Mouse (Mus musculus): ENCODE results near the gene 1700018F24Rik. TPM values are rescaled to one million over a fixed set of nuclear protein-coding genes. Genes with fewer than 3 reads are reported as not detected.
A peak's percentile ranks its signal among the peaks of the same experiment; 100 is the strongest.
"Not testable (repeated sequence)": the region's sequence is repeated elsewhere in the genome, so short reads cannot be mapped to it uniquely, and the experiment has no call there.

Gene 1700018F24Rik
- total RNA-seq (2021): not detected

- intact Hi-C loops (cut with DNase I); DNase-seq (ENCODE audit: low spot score): not testable (repeated sequence)
Observed at GRCm38 (mm10) chr5:145042690-145043089, at the start of gene 1700018F24Rik. Gene 1700018F24Rik (plus strand): TSS chr5:145042990.

GRCm38 (mm10) chr5:144998491-144998890 is 44.3 kb upstream of the 1700018F24Rik start:
- intact Hi-C loops (cut with DNase I): no loop called here
- no peak for DNase-seq (ENCODE audit: low spot score)

GRCm38 (mm10) chr5:145003362-145003761 is 39.4 kb upstream of the 1700018F24Rik start:
- intact Hi-C loops (cut with DNase I): no loop called here
- DNase-seq (ENCODE audit: low spot score): no peak

- intact Hi-C loops (cut with DNase I): no loop called here
- no peak for DNase-seq (ENCODE audit: low spot score)
Observed at GRCm38 (mm10) chr5:145004495-145004894, 38.3 kb upstream of the 1700018F24Rik start.

DNA sequence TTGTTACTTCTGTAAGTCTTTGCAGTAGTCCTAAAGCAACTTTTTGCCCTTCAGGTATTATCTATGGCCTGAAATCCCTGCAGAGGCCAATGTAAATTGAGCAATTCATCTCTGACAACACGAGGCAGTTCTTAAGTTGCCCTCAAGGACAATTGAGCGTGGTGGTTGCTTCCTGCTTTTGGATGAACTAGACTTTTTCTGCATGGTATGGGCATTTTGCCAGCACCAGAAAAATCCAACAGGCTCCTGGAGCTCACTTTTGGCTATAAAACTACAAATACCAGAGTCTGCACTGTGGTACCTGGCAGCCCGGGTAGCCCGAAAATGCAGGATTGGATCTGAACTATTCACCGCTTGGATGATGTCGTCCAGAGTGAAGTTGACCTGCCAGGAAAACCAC is 37.2 kb upstream of the 1700018F24Rik start:
- DNase-seq (ENCODE audit: low spot score): no peak
- intact Hi-C loops (cut with DNase I): no loop called here

- DNase-seq (ENCODE audit: low spot score): no peak
- intact Hi-C loops (cut with DNase I): no loop called here
Observed at GRCm38 (mm10) chr5:145008878-145009659, 33.7 kb upstream of the 1700018F24Rik start.

GRCm38 (mm10) chr5:145014278-145014677 is 28.5 kb upstream of the 1700018F24Rik start:
- intact Hi-C loops (cut with DNase I): no loop called here
- no peak for DNase-seq (ENCODE audit: low spot score)

DNA sequence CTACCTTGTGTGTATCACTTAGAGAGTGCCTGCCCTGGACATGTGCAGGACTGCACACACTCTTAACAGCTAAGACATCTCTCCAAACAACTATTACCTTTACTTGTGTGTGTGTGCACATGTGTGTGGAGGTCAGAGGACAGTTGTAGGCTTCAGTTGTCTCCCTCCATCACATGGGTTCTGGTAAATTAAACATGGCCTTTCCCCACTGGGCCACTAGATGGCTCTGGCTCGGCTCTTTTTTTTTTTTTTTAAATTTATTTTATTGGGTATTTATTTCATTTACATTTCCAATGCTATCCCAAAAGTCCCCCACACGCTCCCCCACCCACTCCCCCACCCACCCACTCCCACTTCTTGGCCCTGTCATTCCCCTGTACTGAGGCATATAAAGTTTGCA is 26.0 kb upstream of the 1700018F24Rik start:
- DNase-seq (ENCODE audit: low spot score); intact Hi-C loops (cut with DNase I): not testable (repeated sequence)

- not testable (repeated sequence) for DNase-seq (ENCODE audit: low spot score)
- intact Hi-C loops (cut with DNase I): loop anchor here (5.0 kb wide), 1 partner anchor 47 kb away; no protein-coding TSS in a partner anchor
Observed at GRCm38 (mm10) chr5:145020254-145020653, 22.5 kb upstream of the 1700018F24Rik start.

- intact Hi-C loops (cut with DNase I): loop anchor here (5.0 kb wide), 1 partner anchor 47 kb away; no protein-coding TSS in a partner anchor
- not testable (repeated sequence) for DNase-seq (ENCODE audit: low spot score)
Observed at GRCm38 (mm10) chr5:145020712-145021111, 22.1 kb upstream of the 1700018F24Rik start.

DNA sequence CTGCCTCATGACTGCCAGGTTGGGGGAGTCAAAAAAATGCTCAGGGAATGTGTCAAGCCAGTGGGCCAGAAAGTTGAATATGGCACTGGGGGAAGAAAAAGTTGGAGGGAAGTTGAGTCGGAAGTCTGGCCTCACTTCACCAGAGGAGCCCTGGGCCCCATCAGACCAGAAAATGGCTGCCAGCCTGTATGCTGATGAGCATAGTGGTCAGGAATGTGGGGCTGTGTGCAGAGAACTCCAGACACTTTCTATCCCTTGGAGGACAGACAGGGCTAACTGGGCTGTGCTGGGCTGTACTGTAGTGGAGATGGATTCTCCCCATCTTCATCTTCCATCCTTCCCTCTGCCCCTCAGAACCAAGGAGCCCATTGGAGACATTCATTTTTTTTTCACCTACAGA is 12.3 kb upstream of the 1700018F24Rik start:
- intact Hi-C loops (cut with DNase I); DNase-seq (ENCODE audit: low spot score): not testable (repeated sequence)

DNA sequence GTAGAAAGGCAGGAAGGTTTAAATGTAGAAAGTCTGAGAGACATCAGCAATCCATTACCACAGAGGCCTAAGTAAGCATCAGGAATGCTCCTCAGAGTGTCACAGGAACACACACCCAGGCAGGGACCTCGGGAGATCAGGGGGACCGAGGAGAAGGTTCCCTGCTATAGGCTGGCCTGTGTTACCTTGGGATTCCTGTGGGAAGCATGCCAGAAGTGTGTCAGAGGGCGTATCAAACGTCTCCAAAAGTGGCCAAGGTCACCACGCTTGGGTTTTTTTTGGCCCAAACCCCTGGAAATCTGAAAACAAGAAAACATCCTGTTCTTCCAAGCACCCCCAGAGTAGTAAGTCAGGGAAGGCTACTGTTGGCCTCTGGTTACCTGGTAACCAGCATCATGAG is 10.4 kb upstream of the 1700018F24Rik start, which contains the start of gene Gm4871:
Gene Gm4871 (minus strand): TSS at position 364 of the 400 bp plus-strand sequence.
- DNase-seq (ENCODE audit: low spot score); intact Hi-C loops (cut with DNase I): not testable (repeated sequence)

DNA sequence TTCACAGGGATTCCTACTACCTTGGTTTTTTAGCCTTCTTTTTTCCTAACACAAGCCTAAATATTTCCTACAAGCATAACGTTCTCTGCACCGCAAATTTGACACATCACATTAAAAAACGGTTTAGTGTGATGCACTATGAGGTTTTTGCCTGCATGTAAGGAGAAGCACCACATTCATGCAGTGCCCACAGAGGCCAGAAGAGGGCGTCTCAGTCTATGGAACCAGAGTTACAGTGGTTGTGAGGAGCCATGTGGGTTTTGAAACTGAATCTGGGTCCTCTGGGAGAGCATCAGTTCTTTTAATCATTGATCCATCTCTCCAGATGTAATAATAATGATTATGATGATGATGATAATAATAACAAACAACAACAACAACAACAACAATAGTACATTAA is 1.2 kb upstream of the 1700018F24Rik start:
- intact Hi-C loops (cut with DNase I): no loop called here
- no peak for DNase-seq (ENCODE audit: low spot score)

- DNase-seq (ENCODE audit: low spot score); intact Hi-C loops (cut with DNase I): not testable (repeated sequence)
Observed at GRCm38 (mm10) chr5:145054187-145054586, 11.4 kb downstream of the 1700018F24Rik start.

- no peak for DNase-seq (ENCODE audit: low spot score)
- intact Hi-C loops (cut with DNase I): no loop called here
Observed at GRCm38 (mm10) chr5:145057907-145058306, 15.1 kb downstream of the 1700018F24Rik start.

- intact Hi-C loops (cut with DNase I): no loop called here
- no peak for DNase-seq (ENCODE audit: low spot score)
Observed at GRCm38 (mm10) chr5:145058722-145059121, 15.9 kb downstream of the 1700018F24Rik start.

DNA sequence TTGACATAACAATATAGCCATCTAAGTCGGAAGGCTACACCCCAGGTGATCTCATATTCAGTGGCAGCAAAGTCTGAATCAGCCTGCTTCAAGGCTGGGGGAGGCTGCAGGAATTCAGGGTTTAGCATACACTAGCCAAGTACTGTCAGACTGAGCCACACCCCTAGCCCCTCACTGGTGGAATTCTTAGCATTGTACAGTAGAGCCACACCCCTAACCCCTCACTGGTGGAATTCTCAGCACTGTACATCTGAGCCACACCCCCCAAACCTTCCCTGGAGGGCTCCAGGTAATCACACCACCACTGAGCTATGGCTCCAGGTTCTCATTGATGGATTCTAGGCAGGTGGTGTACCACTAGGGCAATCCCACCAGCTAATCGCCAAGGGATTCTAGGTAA is 16.7 kb downstream of the 1700018F24Rik start:
- intact Hi-C loops (cut with DNase I): no loop called here
- DNase-seq (ENCODE audit: low spot score): no peak

GRCm38 (mm10) chr5:145064765-145065340 is 22.1 kb downstream of the 1700018F24Rik start:
- intact Hi-C loops (cut with DNase I): loop anchor here (5.0 to 10.0 kb wide), 2 partner anchors 43 to 180 kb away; no protein-coding TSS in a partner anchor
- no peak for DNase-seq (ENCODE audit: low spot score)

- intact Hi-C loops (cut with DNase I): loop anchor here (5.0 to 10.0 kb wide), 2 partner anchors 47 to 184 kb away; no protein-coding TSS in a partner anchor
- DNase-seq (ENCODE audit: low spot score): no peak
Observed at GRCm38 (mm10) chr5:145068863-145069262, 26.1 kb downstream of the 1700018F24Rik start.

GRCm38 (mm10) chr5:145069707-145070106 is 26.9 kb downstream of the 1700018F24Rik start:
- intact Hi-C loops (cut with DNase I): loop anchor here (5.0 to 10.0 kb wide), 2 partner anchors 47 to 185 kb away; no protein-coding TSS in a partner anchor

GRCm38 (mm10) chr5:145071342-145071741 is 28.6 kb downstream of the 1700018F24Rik start:
- no peak for DNase-seq (ENCODE audit: low spot score)
- intact Hi-C loops (cut with DNase I): no loop called here

More at GRCm38 (mm10) chr5:145069707-145070106, 26.9 kb downstream of the 1700018F24Rik start:
- peak; percentile 10 for DNase-seq (ENCODE audit: low spot score)
